Mouse (Mus musculus): ENCODE data around the gene Wfdc13.
A peak's percentile ranks its signal among the peaks of the same experiment; 100 is the strongest.
"Not testable (repeated sequence)": the region's sequence is repeated elsewhere in the genome, so short reads cannot be mapped to it uniquely, and the experiment has no call there.

Wfdc13 gene

DNA sequence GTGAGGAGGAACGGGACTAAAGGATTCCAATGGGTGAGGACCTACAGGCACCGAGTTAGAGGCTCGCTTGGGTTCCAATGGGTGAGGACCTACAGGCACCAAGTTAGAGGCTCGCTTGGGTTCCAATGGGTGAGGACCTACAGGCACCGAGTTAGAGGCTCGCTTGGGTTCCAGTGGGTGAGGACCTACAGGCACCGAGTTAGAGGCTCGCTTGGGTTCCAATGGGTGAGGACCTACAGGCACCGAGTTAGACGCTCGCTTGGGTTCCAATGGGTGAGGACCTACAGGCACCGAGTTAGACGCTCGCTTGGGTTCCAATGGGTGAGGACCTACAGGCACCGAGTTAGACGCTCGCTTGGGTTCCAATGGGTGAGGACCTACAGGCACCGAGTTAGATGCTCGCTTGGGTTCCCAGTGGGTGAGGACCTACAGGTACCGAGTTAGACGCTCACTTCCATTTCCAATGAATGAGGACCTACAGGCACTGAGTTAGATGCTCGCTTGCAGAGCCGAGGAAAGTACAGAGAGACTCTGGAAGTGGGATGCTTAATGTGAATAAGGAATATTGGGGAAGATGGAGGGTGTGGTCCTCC lies 31.4 kb downstream of the Wfdc13 start:
- not testable (repeated sequence) for DNase-seq

DNA sequence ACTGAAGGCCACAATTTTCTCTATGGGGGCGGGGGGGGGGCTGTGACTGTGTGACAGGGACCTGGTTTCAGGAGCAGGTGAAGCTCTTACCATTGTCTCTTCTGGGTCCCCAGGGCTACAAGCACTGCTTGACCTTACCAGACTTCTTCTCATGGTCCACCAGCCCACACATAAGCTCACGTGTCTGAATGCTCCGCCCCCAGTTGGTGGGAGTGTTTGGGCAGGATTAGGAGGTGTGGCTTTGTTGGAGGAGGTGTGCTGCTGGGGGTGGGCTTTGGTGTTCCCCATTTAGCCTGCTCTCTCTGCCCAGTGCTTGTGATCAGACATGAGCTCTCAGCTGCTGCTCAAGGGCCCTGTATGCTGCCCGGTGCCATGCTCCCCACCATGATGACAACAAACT lies 38.4 kb downstream of the Wfdc13 start:
- no peak for DNase-seq

- DNase-seq, result peak; percentile 75
These were observed 41.1 kb downstream of the Wfdc13 start for GRCm38 (mm10) chr2:164725895-164726619.

GRCm38 (mm10) chr2:164731719-164732118 lies 46.8 kb downstream of the Wfdc13 start:
- DNase-seq, result no peak

GRCm38 (mm10) chr2:164733259-164733658 lies 48.4 kb downstream of the Wfdc13 start:
- no peak for DNase-seq

DNA sequence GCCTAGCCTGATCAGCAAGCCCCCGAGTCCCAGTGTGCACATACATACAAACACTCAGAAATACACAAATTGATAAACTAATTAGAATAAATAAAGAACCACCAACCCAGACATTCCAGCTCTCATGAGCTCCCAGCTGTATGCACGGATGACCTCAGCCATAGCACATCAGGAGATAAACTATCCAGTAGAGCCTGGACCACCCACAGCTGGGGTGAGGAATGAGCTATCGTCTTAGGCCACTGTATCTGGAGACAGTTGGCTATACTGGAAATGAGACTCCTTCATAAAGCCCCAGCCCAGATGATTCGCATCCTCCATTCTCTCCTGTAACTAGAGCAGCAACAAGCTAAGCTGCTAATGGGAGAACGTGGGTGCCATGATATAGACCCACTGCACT lies 49.9 kb downstream of the Wfdc13 start:
- DNase-seq, result no peak

DNA sequence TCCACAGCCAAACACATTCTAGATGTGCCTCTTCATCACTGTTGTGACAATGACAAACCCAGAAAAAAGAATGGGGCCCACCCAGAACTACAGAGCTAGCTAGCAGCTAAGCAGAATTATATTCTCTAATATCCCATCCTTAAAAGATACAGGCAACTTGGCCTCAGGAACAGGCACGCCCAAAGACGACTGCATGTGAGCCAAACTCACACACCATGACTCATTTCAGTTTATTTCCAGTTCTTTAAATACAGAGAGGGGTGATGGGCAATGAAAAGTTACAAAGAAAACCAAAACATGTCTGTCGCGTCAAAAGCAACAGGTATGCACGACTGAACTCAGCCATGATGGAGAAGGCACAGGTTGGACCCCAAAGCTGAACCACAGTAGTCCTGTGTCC lies 50.5 kb downstream of the Wfdc13 start:
- DNase-seq, result no peak
